Mouse (Mus musculus) v-Abl transformed pro-B cells (cell line): ENCODE measurements around the gene Igfbp4.

Experiments used
- in situ Hi-C, 2 experiments: fragments of 400-800 bp; cut with MboI; formaldehyde crosslinking; loops; one replicate each; pipeline ENCODE4 v1.15.1; 2025; ENCODE audit not compliant: unreplicated experiment in 2 of 2

The Igfbp4 gene

DNA sequence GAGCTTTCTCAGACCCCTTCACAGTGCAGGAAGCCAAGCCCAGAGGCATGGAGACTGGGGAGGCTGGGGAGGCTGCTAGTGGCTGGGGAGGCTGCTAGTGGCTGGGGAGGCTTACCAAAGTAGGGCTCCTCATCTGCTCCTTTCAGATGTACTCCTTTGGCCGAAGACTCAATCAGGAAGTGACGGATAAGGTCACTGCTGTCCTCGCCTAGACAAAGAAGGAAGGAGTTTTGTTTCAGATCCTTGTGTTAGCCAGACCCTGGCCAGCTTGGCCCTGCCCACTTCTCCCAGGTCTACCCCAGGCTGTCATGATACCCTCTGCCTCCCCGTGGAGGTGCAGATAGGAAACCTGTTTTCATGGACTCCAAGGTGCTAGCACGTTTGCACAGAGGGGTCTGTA is 32.7 kb downstream of the Igfbp4 start:
- in situ Hi-C loops, result no loop called here

DNA sequence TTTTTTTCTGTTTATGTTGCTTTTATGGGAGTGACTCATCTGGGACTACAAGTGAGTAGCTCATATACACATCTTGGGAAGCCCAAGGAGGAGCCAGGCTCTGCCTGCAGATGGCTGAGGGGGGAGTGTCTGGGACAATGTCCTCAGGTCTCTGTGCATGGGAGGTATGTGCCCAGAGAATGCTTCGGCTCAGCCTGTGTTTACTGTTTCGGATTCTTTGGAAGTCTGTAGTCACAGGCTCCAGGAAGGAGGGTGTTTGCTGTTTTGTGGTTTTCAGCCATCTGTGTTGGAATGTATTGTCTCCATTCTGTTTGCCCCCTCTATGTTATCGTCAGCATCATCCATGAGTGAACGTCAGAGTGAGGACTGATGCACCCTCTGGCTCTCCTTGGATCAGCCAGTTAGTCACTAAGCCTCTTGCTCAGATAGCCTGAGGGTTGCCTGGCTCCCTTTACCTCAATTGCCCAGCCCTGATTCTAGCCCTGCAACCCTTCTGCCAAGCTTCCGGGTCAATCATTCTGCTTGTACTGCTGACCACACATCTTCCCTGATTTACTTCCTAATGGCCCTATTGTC is 35.8 kb downstream of the Igfbp4 start:
- in situ Hi-C loops, result no loop called here

DNA sequence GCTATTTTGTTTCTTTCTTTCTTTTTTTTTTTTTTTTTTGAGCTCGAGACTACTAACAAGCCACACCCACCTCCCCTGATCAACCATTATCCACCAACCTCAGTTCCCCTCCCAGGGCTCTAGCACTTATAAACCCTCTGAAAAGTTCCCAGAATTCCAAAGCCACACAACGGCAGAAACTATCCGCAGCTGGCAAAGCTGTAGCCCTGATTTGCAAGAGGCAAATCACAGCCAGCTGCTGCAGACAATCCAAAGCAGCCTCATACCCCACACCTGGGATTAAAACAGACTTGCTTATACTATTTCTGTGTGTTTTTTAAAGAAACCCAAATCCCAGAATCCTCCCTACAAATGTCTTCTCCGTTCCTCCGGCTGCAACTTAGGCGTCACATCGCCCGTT is 36.8 kb downstream of the Igfbp4 start:
- in situ Hi-C loops, result no loop called here

DNA sequence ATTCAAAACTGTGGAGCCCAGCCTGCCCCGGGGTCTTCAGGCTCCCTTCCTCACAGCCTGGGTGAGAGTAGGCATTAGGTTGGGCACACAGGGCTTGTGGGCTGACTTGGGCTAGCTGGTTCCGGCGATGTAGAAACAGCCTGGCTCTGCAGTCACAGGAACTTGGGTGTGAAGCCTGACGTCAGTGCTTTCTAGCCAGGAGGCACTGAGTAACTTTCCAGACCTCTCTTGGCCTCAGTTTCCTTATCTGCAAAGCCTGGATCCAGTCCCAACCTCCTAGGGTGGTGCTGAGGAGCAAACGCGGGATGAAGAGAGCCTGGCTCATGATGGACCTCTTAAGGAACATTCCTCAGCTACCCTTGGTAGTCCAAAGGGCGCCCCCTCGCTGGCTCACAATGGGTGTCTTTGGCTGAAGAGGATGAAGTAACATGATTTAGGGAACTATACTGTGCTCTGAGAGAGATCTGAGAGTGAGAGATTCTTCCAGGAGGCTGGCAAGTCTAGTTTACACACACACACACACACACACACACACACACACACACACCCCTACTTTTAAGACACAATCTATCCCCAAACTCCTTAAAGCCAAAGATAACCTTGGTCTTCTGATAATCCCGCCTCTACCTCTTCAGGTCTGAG is 40.0 kb downstream of the Igfbp4 start:
- in situ Hi-C loops, result no loop called here

DNA sequence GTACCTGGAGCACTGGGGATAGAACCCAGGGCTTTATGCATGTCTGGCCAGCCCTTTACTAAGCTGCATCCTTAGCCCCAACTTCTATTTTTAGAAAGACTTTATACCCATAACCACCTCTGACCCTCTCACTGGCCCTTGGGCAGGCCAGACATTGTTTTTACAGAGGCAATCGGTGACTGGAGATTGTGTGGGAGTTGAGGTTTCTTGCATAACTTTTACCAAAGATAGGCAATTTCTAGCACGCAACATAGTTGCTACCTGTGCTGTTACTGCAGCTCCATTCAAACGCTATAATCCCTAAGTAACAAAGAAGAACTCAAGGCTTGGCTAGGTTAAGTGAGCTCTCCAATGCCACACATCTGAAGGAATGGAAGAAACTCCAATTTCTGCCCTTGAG is 40.5 kb downstream of the Igfbp4 start:
- in situ Hi-C loops, result no loop called here

DNA sequence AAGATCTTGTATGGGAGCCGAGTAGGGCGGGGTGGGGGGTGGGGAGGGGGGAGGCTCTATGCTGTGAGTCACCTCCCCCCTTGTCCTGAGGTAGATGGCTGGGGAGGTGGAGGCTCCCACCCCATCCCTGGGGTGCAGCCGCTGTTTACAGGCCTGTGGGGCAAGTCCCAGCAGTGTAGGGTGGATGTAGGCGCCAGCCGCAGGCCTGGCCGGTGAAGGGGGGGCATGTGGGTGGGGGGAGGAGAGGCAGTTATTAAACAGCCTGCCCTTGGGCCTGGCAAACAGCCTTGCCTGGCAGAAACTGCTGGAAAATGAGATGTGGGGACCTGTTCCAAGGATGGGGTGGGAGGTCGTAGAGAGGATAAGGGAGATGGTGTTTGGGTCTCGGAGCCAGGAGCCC is 41.1 kb downstream of the Igfbp4 start:
- in situ Hi-C loops, result no loop called here

GRCm38 (mm10) chr11:99083516-99083915 is 42.5 kb downstream of the Igfbp4 start:
- in situ Hi-C loops, result no loop called here

- in situ Hi-C loops, result no loop called here
Observed at GRCm38 (mm10) chr11:99084366-99084765, 43.3 kb downstream of the Igfbp4 start.

GRCm38 (mm10) chr11:99088486-99088885 is 47.4 kb downstream of the Igfbp4 start:
- in situ Hi-C loops, result no loop called here

GRCm38 (mm10) chr11:99089077-99089601 is 48.1 kb downstream of the Igfbp4 start, which contains the start of gene Tns4:
Gene Tns4, minus strand, starts transcription at chr11:99089306.
- in situ Hi-C loops, result no loop called here

GRCm38 (mm10) chr11:99090391-99090790 is 49.3 kb downstream of the Igfbp4 start:
- in situ Hi-C loops, result no loop called here

- in situ Hi-C loops, result no loop called here
Observed at GRCm38 (mm10) chr11:99091666-99092065, 50.6 kb downstream of the Igfbp4 start.

GRCm38 (mm10) chr11:99093740-99094139 is 52.7 kb downstream of the Igfbp4 start:
- in situ Hi-C loops, result no loop called here

- in situ Hi-C loops, result no loop called here
Observed at GRCm38 (mm10) chr11:99094911-99095676, 54.0 kb downstream of the Igfbp4 start.

- in situ Hi-C loops, result no loop called here
Observed at GRCm38 (mm10) chr11:99095759-99096158, 54.7 kb downstream of the Igfbp4 start.

- in situ Hi-C loops, result no loop called here
Observed at GRCm38 (mm10) chr11:99096417-99096816, 55.4 kb downstream of the Igfbp4 start.

DNA sequence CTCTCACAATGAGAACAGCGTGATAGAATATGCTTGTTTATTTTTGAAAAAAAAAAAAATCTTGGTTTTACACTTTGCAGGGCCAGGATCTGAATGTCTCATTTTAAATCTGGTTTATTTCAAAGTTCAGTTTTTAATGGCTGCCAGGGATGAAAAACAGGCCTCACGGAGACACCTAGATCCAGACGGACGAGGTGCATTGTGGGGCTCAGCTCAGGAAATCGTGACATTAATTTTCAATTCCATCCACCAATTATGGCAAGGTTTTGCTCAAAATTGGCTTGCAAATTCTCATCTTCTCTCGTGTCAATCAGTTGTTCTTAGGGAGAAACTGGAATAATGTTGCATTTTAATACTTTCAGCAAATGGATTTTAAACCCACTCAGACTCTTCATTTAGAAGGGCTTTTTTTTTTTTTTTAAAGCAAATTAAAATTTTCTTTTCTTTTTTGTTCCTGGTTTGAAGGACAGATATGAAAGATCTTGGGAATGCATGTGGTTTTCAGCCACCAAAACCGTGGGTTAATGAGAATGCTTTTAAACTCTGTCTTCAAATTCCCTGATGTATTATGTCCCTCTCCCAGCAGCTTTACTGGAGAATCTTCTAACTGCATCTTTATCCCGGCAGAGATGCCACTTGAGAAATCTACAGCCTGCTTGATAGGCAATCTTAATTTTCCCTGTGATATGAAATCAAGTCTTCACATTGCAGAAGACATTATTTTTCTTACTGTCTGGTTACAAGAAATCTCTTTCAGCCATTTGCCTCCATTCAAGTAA is 56.1 kb downstream of the Igfbp4 start:
- in situ Hi-C loops, result no loop called here

GRCm38 (mm10) chr11:99098924-99099323 is 57.9 kb downstream of the Igfbp4 start:
- in situ Hi-C loops, result no loop called here

- in situ Hi-C loops, result no loop called here
Observed at GRCm38 (mm10) chr11:99099516-99099915, 58.5 kb downstream of the Igfbp4 start.

GRCm38 (mm10) chr11:99100215-99100614 is 59.2 kb downstream of the Igfbp4 start:
- in situ Hi-C loops, result no loop called here

DNA sequence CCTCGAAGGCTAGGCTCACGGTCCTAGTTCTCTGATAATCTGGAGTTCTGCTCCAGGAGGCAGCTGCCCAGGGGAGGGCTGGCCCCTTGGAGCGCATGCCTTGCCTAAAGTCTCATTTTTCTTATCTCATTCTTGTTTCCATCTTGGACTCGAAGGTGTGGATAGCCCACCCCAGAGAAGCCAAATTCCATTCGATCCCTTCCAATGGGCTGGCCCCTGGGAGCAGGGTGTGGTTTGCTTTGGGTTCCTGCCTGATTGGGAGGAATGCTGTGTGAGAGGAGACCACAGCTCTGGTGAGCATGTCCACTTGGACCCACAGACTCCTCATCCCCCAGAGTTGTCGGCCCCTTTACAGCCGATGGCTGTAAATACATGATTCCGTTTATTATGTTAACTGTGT is 60.6 kb downstream of the Igfbp4 start:
- in situ Hi-C loops, result no loop called here
